Mouse (Mus musculus): ENCODE data around the gene Cyth3.

Cyth3 gene

DNA sequence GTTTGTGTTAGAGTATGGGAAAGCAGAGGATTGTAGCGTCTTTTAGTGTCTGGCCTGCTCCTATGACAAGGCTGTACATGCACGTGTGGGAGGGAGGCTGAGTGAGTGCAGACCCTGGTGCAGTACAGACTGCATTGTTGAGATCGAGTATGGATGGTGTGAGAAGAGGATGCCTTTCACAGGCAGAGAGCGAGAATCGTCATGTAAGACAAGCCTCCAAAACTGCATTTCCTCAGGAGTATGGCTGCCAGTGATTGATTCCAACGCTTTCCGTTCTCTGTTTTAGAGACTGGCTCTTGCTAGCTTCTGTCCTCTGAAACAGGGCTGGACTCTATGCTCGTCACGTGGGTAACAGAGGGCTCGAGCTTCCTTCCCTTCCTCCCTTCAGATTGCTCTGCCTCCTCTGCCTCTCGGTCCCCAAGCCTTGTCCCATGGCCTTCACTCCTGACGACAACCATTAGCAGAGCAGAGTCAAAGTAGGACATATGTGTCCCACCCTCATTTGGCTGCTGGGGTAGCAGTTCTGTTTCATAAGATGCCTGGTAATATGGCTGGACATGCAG, 12.4 kb downstream of the Cyth3 start:
- no peak for DNase-seq (ENCODE audit: low read depth, low spot score)

DNA sequence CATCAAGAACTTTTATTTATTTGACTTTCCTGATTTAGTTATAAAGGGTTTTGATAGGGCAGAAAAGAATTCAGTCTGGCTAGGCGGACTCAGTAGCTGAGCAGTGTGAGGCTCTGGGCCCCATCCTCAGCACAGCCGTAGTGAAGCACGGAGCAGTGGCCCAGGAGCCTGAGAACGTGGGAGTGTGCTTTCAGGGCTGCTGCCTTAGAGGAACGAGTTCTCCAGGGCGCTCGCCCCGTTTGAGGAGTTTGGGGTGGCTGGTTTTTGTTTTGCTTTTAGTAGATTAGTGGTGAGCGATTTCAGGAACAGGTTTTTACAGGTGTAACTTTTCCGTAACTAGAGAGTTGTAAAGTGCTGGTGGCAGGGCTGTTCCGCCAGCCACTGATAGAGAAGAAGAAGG, 13.1 kb downstream of the Cyth3 start:
- DNase-seq (ENCODE audit: low read depth, low spot score) = no peak

- no peak for DNase-seq (ENCODE audit: low read depth, low spot score)
Measured at GRCm38 (mm10) chr5:143636173-143636572, 13.9 kb downstream of the Cyth3 start.

GRCm38 (mm10) chr5:143637832-143638420, 15.7 kb downstream of the Cyth3 start:
- no peak for DNase-seq (ENCODE audit: low read depth, low spot score)

GRCm38 (mm10) chr5:143638516-143639270, 16.4 kb downstream of the Cyth3 start:
- DNase-seq (ENCODE audit: low read depth, low spot score) = no peak

- DNase-seq (ENCODE audit: low read depth, low spot score) = no peak
Measured at GRCm38 (mm10) chr5:143639329-143639728, 17.1 kb downstream of the Cyth3 start.

DNA sequence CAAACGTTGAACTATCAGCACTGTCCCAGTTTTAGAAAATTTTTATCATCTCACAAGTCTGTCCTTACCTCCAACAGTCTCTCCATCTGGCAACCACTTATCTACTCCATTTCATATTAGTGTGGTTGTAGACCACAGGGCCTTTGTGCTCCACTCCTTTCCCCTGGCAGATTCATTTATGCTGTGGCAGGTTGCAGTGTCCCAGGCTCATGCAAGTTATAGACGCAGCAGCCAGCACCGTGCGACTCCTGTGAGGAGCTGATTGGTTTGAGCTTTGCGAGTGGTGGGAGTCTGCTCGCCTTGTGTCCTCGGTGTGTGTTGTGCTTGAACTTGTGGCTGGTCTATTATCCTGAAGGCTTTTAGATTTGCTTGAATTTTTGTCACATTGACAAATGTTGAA, 17.6 kb downstream of the Cyth3 start:
- DNase-seq (ENCODE audit: low read depth, low spot score) = no peak

DNA sequence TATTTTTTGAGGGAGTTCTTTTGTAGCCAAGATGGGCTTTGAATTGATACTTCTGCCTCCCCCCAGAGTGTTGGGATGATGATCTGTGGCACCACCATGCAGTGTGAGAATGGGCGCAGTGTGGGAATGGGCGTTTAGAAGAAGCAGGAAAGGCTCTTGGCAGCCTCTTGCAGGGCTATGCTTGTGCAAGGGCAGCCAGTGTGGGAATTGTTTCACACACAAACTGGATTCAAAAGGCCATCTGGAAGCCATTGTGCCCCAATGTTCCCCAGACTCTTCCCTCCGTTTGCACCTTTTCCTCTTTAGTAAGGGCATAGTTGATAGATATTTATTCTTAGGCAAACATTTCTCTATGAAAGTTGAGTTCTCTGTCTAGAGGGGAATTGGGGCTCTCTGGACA, 19.3 kb downstream of the Cyth3 start:
- DNase-seq (ENCODE audit: low read depth, low spot score) = no peak

GRCm38 (mm10) chr5:143642262-143642831, 20.1 kb downstream of the Cyth3 start:
- DNase-seq (ENCODE audit: low read depth, low spot score) = no peak

DNA sequence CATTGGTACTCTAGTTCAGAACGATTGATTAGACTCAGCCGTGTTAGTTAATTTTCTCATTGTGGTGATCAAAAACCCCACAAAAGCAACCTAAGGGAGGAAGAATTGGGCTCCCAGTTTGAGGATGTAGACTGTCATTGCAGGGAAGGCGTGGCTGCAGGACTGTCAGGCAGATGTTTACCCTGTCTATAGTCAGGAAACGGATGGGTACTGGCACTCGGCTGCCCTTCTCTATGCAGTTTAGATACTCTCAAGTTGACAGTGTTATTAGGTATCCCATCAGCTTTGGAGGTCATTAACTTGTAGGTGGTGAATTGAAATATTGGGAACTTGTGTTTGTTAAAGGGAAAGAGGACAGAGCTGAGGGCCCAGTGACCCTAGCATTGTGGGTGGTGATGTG, 23.7 kb downstream of the Cyth3 start:
- DNase-seq (ENCODE audit: low read depth, low spot score) = no peak

DNA sequence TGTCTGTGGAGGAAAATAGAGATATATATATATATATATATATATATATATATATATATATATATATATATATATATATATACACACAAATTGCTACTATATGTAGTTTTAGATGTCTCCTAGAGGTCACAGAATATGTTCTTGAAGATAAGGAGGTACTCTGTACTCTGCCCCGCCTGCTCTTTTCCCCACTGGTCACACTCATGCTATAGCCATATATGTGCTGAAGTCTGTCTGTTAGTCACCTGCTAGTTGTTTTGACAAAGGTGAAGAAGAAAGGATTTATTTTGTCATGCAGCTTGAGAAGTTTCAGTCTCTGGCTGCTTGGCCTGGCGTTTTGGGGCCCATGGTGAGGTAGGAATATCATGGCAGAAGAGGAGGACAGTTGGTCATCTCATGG, 25.2 kb downstream of the Cyth3 start:
- no peak for DNase-seq (ENCODE audit: low read depth, low spot score)

- DNase-seq (ENCODE audit: low read depth, low spot score) = no peak
Measured at GRCm38 (mm10) chr5:143648058-143648457, 25.8 kb downstream of the Cyth3 start.

DNA sequence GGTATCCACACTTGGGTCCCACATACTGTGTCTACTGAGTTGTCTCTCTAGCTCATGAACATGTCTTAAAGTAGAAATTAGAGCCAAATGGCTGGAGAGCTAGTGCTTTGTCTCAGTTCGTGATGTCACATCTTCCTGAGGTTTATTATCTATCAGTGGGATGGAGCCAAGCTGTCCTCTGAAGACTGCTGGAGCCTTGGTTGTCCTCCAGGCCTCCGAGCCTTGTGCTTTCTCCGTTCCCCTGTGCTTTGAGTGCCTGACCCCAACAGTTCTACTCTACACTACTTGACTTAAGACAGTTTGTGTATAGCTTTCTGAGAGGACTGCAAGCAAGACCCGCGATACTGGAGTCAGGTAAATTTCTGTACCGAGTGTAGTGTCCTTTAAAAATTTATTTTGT, 26.9 kb downstream of the Cyth3 start:
- DNase-seq (ENCODE audit: low read depth, low spot score) = no peak

- DNase-seq (ENCODE audit: low read depth, low spot score) = no peak
Measured at GRCm38 (mm10) chr5:143651855-143652631, 29.8 kb downstream of the Cyth3 start.

DNA sequence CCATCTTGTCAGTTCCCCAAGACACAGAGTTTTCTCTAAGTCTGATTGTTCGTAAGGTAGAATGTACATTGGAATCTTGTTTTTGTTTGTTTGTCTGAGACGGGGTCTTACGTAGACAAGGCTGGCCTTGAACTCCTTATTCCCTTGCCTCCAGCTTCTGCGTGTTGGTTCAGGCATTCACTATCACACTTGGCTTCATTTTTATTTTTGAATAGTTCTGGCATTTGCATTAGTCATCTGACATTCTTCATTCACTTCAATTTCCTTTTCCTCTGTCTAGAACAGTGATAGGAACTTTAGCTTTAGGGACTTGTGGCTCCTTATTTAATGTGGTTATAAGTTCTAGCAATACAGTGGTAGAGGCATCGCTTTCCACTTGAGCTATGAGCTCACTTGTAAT, 31.2 kb downstream of the Cyth3 start:
- no peak for DNase-seq (ENCODE audit: low read depth, low spot score)

DNA sequence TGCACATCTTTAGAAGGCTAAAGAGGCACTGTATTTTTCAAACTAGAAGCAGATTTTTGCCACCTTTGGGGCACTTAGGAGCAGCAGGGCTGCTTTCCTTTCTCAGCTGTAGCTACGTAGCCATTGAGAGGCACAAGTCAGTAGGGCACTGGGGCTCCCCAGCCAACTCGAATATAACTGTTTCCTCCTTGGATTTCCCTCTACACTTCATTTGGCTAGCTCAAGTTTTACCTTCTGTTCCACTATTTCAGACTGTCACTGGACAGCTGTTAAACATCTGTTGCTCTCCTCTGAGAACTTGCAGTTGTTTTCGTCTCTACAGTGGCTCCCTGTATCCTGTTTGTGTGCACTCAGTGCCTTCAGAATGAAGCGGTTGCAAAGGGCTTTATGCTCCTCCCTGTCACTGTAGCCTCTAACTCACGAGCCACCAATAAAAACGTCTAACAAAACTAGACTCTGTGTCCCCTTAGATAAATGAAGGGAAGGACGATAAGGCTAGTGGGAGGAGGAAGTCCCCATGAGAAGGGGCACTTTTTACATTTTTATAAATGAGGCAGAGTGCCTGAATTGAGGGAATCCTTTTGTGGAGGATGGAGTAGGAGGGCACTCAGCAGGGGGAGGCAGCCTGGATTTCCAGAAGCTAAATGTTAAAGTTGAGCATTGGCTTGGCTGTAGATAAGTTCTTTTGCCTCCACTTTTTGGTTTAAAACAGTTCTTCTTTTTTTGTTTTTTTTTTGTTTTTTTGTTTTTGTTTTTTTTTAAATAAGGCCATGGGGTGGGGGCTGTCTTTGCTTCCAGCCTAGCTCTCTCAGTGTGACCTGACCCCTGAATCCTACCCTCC, 32.6 kb downstream of the Cyth3 start:
- DNase-seq (ENCODE audit: low read depth, low spot score) = no peak

DNA sequence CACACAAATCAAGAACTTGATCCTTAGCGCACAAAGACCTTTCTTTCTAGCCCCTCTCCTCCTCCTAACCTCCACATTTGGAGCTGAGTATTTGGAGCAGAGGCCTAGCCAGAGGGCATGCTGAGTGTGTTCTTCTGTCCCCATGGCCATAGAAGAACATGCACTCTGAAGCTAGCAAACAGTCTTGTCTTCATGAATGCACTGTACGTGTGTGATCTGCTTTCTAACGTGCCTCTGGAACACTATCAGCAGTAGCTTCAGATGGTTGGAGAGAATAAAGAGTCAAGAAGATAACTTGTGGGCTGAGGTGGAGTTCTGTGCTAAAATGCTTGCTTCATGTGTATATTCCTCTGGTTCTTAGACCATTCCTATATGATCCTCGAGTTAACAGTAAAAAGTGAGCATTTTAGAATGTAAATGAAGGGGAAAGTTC, 33.3 kb downstream of the Cyth3 start:
- DNase-seq (ENCODE audit: low read depth, low spot score) = no peak

DNA sequence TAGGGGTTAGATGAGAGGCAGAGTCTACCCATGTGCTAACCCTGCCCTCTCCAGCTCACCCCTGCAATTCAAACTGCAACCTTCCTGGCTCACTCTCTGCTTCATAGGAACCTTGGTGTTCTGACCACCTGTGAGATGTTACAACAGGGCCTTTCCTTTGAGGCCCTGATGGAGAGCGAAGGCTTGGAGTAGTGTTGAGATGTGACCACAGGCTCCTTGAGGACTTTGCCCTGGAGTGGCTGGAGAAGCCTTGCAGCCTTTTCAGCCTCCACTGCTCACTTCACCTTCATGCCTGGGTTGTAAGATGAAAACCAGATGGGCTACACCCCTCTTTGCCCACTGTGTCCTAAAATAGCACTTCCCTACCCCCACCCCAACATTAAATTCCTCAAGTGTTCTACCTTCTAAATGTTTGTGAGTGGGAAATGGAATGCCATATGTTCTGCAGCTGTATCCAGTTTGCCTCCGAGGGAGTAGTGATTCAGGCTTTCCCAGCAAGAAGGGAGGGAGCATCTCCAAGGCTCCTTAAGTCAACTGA, 34.5 kb downstream of the Cyth3 start:
- no peak for DNase-seq (ENCODE audit: low read depth, low spot score)

DNA sequence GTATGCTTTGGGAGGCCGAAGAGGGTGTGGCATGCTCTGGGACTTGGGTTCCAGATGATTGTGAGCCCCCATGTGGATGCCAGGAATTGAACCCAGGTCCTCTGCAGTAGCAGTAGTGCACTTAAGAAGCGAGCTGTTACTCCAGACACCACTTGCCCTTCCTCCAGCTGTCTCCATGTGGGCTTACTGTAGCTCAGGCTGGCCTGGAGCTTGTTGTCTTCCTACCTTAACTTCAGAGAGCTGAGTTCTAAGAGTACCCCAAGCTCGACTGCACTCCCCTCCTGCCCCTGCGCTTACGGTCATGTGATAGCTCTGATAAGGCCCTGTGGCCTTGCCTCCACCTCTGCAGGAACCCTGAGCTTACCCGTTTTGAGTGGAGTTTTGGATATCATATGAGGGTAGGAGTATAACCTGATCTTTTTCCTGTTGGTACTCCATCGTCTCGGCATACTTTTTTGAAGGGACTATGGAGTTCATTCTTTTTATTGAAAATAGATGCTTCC, 36.8 kb downstream of the Cyth3 start:
- DNase-seq (ENCODE audit: low read depth, low spot score) = no peak

DNA sequence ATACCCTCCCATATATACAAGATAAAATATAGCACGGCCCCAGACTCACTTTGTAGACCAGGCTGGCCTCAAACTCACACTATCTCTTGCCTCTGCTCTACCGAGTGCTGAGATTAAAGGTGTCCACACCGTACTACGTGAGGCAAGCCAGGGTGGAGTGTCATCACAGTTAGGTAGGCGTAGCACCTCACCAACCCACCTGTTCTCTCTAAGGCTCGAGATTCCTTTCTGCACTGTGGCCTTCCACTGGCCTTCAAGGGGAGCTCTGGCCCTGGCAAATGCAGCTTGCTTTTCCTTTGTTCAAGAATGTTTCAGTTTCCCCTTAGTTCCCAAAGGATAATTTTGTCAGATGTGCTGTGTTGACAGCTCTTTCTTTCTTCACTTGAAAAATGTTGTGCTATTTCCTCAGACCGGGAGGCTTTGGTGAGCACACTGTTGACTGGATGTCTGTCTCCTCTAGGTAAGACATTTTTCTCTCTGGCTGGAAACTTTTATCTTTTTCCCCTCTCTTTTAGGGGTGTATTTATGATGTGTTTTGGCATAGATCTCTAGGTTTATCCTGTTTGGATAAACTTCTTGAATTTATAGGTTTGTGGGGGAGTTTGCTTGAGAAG, 40.9 kb downstream of the Cyth3 start:
- DNase-seq (ENCODE audit: low read depth, low spot score) = no peak

Measured in R1 (cell line).